Mouse (Mus musculus) bone marrow, adult 2 months (tissue): ENCODE measurements around the gene Hist2h2aa2.

ENCODE experiments used
- CTCF ChIP-seq: fragments of 200-500 bp; IDR thresholded peaks from 2 replicates; pipeline ENCODE4 v1.5.1; 2011; ENCODE audit warnings: low read length, control low read depth; ENCODE audit not compliant: control insufficient read depth, insufficient read depth
- POLR2A ChIP-seq: fragments of 200-500 bp; IDR thresholded peaks from 2 replicates; pipeline ENCODE4 v1.6.1; 2011; ENCODE audit warnings: low read depth, mild to moderate bottlenecking, control low read depth, low read length, borderline replicate concordance; ENCODE audit not compliant: control insufficient read depth

- TF ChIP-seq CTCF (no peak), POLR2A (no peak)
Observed at GRCm38 (mm10) chr3:96234914-96235313, 5.2 kb downstream of the Hist2h2aa2 start.
